Mouse (Mus musculus) heart, adult 2 months (tissue): ENCODE measurements around the gene Zdhhc13. TPM values are rescaled to one million over a fixed set of nuclear protein-coding genes. Genes with fewer than 3 reads are reported as not detected.
A peak's percentile ranks its signal among the peaks of the same experiment; 100 is the strongest.

Source experiments
- DNase-seq, 2 experiments: peaks; one replicate each; pipeline ENCODE4 v3.0.0; 2021
- H3K27ac ChIP-seq: fragments of 200-600 bp; 2 replicates; pipeline ENCODE4 v1.8.1; 2022
- H3K27me3 ChIP-seq: fragments of 200-500 bp; 2 replicates; pipeline ENCODE4 v1.6.1; 2012; ENCODE audit warnings: mild to moderate bottlenecking, low read length, inconsistent platforms, mixed read lengths; ENCODE audit not compliant: control insufficient read depth, insufficient read depth
- H3K36me3 ChIP-seq: fragments of 200-500 bp; 2 replicates; pipeline ENCODE4 v1.6.1; 2012; ENCODE audit warnings: low read length, inconsistent platforms; ENCODE audit not compliant: control insufficient read depth, insufficient read depth
- H3K4me1 ChIP-seq: fragments of 200-500 bp; 2 replicates; pipeline ENCODE4 v1.6.1; 2011; ENCODE audit warnings: low read length; ENCODE audit not compliant: control insufficient read depth, insufficient read depth
- H3K4me3 ChIP-seq: fragments of 200-600 bp; 2 replicates; pipeline ENCODE4 v1.8.1; 2022
- H3K79me2 ChIP-seq: fragments of 200-500 bp; replicated peaks from 2 replicates; pipeline ENCODE4 v1.6.1; 2012; ENCODE audit warnings: mild to moderate bottlenecking, inconsistent platforms, low read length, moderate library complexity, mixed read lengths; ENCODE audit not compliant: control insufficient read depth, insufficient read depth
- H3K9ac ChIP-seq: fragments of 200-500 bp; 2 replicates; pipeline ENCODE4 v1.6.1; 2012; ENCODE audit warnings: low read depth, mild to moderate bottlenecking, control low read depth, inconsistent platforms, low read length, mixed read lengths
- CTCF ChIP-seq: fragments of 200-600 bp; IDR thresholded peaks from 2 replicates; pipeline ENCODE4 v1.8.1; 2022; ENCODE audit warnings: antibody characterized with exemption, mild to moderate bottlenecking, moderate library complexity
- EP300 ChIP-seq: fragments of 200-500 bp; IDR thresholded peaks from 2 replicates; pipeline ENCODE4 v1.6.1; 2011; ENCODE audit warnings: low read depth, low read length, control low read depth; ENCODE audit not compliant: insufficient read depth
- POLR2A ChIP-seq: fragments of 200-500 bp; IDR thresholded peaks from 2 replicates; pipeline ENCODE4 v1.6.1; 2011; ENCODE audit warnings: mild to moderate bottlenecking, low read depth, low read length, control low read depth; ENCODE audit not compliant: insufficient read depth
- WGBS: fragments of 180-500 bp; shearing (Covaris S2); methylation state at CpG from one replicate; pipeline ENCODE4 v1.1.7; 2018; 5-methylcytosine and 5-hydroxymethylcytosine counted together
- intact Hi-C: fragments of 180-260 bp; cut with DNase I; formaldehyde crosslinking; loops from one replicate; pipeline ENCODE4 v1.15.1; 2025
- polyA plus RNA-seq: library from polyadenylated mRNA; depleted of rRNA; stranded (reverse); fragments of >200 nt; gene quantifications from 2 replicates; pipeline ENCODE4 v1.2.3, GENCODE M21; 2012; rRNA removed
- total RNA-seq, 2 experiments: library from RNA; stranded (reverse); gene quantifications; 2 replicates each; pipeline ENCODE4 v1.2.3; 2021

Zdhhc13 gene
- total and polyA plus RNA-seq, 3 experiments, result 7.1 to 11.0 (median 10.9) TPM

- 95% methylated on average over 21 of the region's 21 CpGs for WGBS
- H3K36me3 ChIP-seq, result no peaks in the 10 kb centered on the region
- H3K27ac ChIP-seq, result no peak overlapping the region
- no peak for TF ChIP-seq EP300
- no peaks in the 10 kb centered on the region for H3K79me2 ChIP-seq
- no peaks in the 10 kb centered on the region for H3K4me1 ChIP-seq
- H3K4me3 ChIP-seq, result no peak overlapping the region
- no peak overlapping the region for H3K9ac ChIP-seq
- no peak for DNase-seq
- intact Hi-C loops, result no loop called here
- H3K27me3 ChIP-seq, result no peaks in the 10 kb centered on the region
Measured at GRCm38 (mm10) chr7:48870579-48871180, 81.9 kb downstream of the Zdhhc13 start.

- DNase-seq, result no peak
- Histone ChIP-seq H3K9ac (no peak overlapping the region), H3K27ac (no peak overlapping the region), H3K27me3 (no peaks in the 10 kb centered on the region), H3K79me2 (no peaks in the 10 kb centered on the region), H3K36me3 (no peaks in the 10 kb centered on the region), H3K4me1 (no peaks in the 10 kb centered on the region), H3K4me3 (no peak overlapping the region)
- 82% methylated on average over 11 of the region's 11 CpGs for WGBS
- no peak for TF ChIP-seq POLR2A
- no peak for TF ChIP-seq EP300
- no peak for TF ChIP-seq CTCF
- intact Hi-C loops, result no loop called here
Measured at GRCm38 (mm10) chr7:48871292-48871691, 82.5 kb downstream of the Zdhhc13 start.

DNA sequence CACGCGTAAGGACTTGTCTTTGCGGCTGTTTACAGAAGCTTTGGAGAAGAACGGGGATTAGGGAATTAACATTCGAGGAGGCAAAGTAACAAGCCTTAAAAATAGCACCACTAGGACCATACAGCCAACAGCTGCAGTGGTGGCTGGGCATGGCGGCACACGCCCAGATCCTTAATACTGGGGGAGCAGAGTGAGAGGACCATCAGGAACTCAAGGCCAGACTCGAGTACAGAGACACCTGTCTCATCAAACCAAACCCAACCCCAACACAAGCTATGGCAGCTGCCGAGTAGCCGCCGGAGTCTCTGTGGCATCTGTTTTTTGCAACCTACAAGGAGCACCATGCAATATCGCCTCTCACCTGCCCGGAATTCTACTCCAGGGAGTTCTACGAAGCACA is 86.3 kb downstream of the Zdhhc13 start:
- no peaks in the 10 kb centered on the region for H3K4me1 ChIP-seq
- H3K9ac ChIP-seq, result no peak overlapping the region
- H3K4me3 ChIP-seq, result no peak overlapping the region
- no peaks in the 10 kb centered on the region for H3K27me3 ChIP-seq
- no peaks in the 10 kb centered on the region for H3K79me2 ChIP-seq
- peak overlapping the region; percentile 43; the same call in 1 of the 2 replicates for H3K27ac ChIP-seq
- DNase-seq, result no peak
- TF ChIP-seq POLR2A (no peak), EP300 (no peak), CTCF (no peak)
- 74% methylated on average over 14 of the region's 14 CpGs for WGBS
- intact Hi-C loops, result loop anchor here (5.0 kb wide), 1 partner anchor 43 kb away; no protein-coding TSS in a partner anchor
- no peaks in the 10 kb centered on the region for H3K36me3 ChIP-seq

DNA sequence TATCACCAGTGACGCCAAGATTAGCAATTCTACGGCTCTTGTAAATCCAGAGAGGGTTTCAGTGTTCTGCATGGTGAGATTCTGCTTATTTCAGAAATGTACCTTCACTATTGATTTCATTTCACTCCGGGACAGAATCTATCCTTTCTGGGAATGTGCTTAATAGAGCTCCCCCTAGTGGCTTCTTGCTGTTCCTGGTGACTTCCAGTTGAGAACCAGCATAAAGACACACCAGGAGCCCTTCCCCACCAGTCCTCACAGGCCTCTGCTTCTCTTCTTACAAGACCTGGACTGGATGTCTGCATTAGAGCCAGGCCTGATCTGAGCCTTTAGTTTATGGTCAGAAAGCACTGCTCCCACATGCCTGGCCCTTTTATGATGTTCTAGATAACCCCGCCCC is 87.7 kb downstream of the Zdhhc13 start:
- H3K27me3 ChIP-seq, result no peaks in the 10 kb centered on the region
- TF ChIP-seq CTCF, result peak; percentile 96
- no peak for TF ChIP-seq POLR2A
- intact Hi-C loops, result loop anchor here (1.0 to 5.0 kb wide), 3 partner anchors 30 to 64 kb away; no protein-coding TSS in a partner anchor
- H3K4me1 ChIP-seq, result no peaks in the 10 kb centered on the region; the same call in 1 of the 2 replicates
- WGBS, result 56% methylated on average over 4 of the region's 4 CpGs
- H3K4me3 ChIP-seq, result no peak overlapping the region
- H3K36me3 ChIP-seq, result no peaks in the 10 kb centered on the region
- H3K27ac ChIP-seq, result 0 out of 2 replicates have a peak overlapping the region, but pooled peaks have one; percentile 36
- H3K79me2 ChIP-seq, result no peaks in the 10 kb centered on the region
- H3K9ac ChIP-seq, result no peak overlapping the region
- DNase-seq, result peak in 1 of 2 experiments; percentile 27

Other genes starting within 250 kb of the Zdhhc13 start
- not detected for gene Mrgprb2, start 230.9 kb upstream of the Zdhhc13 start, total RNA-seq
- gene Mrgprb2, start 230.9 kb upstream of the Zdhhc13 start, polyA plus RNA-seq, result 0.09 and 0.14 TPM in 2 replicates
- not detected for gene Mrgprb3, start 145.2 kb upstream of the Zdhhc13 start, total RNA-seq
- not detected in 2 replicates for gene Mrgprb3, start 145.2 kb upstream of the Zdhhc13 start, polyA plus RNA-seq
- gene Csrp3, start 59.0 kb downstream of the Zdhhc13 start, total RNA-seq, result 1,000 to 10,000 TPM; 1,931 to 2,301 TPM
- 773 and 781 TPM in 2 replicates for gene Csrp3, start 59.0 kb downstream of the Zdhhc13 start, polyA plus RNA-seq
- 1 to 10 TPM; 1.3 to 1.6 TPM for gene E2f8, start 92.6 kb downstream of the Zdhhc13 start, total RNA-seq
- 0.23 and 0.31 TPM in 2 replicates for gene E2f8, start 92.6 kb downstream of the Zdhhc13 start, polyA plus RNA-seq
- gene Nav2, start 119.7 kb downstream of the Zdhhc13 start, total RNA-seq, result 10 to 100 TPM; 34.4 to 49.9 TPM
- 20.4 and 24.2 TPM in 2 replicates for gene Nav2, start 119.7 kb downstream of the Zdhhc13 start, polyA plus RNA-seq